Mouse (Mus musculus) midbrain, embryonic 12.5 days (tissue): ENCODE data around the gene Bcas3. TPM values are rescaled to one million over a fixed set of nuclear protein-coding genes. Genes with fewer than 3 reads are reported as not detected.

Experiments
- ATAC-seq: fragments of 200-750 bp; cut with Nextera tagmentation; 2 replicates; pipeline ENCODE4 v1.8.0; 2017; ENCODE audit warnings: low read depth, moderate TSS enrichment, moderate library complexity; ENCODE audit not compliant: low FRiP score
- H3K27ac ChIP-seq: fragments of 300-500 bp; sonication (generic); replicated peaks from 2 replicates; pipeline ENCODE4 v1.5.1; 2016; ENCODE audit warnings: mild to moderate bottlenecking
- H3K27me3 ChIP-seq: fragments of 300-500 bp; sonication (generic); 2 replicates; pipeline ENCODE4 v1.6.1; 2016; ENCODE audit warnings: mild to moderate bottlenecking
- H3K36me3 ChIP-seq: fragments of 300-500 bp; sonication (generic); 2 replicates; pipeline ENCODE4 v1.6.1; 2016
- H3K4me1 ChIP-seq: fragments of 300-500 bp; sonication (generic); 2 replicates; pipeline ENCODE4 v1.6.1; 2016
- H3K4me2 ChIP-seq: fragments of 300-500 bp; sonication (generic); replicated peaks from 2 replicates; pipeline ENCODE4 v1.6.1; 2016; ENCODE audit warnings: mild to moderate bottlenecking, moderate library complexity
- H3K4me3 ChIP-seq: fragments of 300-500 bp; sonication (generic); 2 replicates; pipeline ENCODE4 v1.5.1; 2016; ENCODE audit warnings: mild to moderate bottlenecking
- H3K9ac ChIP-seq: fragments of 300-500 bp; sonication (generic); replicated peaks from 2 replicates; pipeline ENCODE4 v1.6.1; 2016; ENCODE audit warnings: mild to moderate bottlenecking, moderate library complexity
- H3K9me3 ChIP-seq: fragments of 300-500 bp; sonication (generic); 2 replicates; pipeline ENCODE4 v1.6.1; 2016; ENCODE audit warnings: mild to moderate bottlenecking
- WGBS: fragments of 180-500 bp; shearing (Covaris S2); methylation state at CpG from one replicate; pipeline ENCODE4 v1.1.7; 2016; 5-methylcytosine and 5-hydroxymethylcytosine counted together
- polyA plus RNA-seq: library from polyadenylated mRNA; unstranded; fragments of >200 nt; fragmentation: Nextera tagmentation; extraction: Ambion mirVana; gene quantifications from 2 replicates; pipeline ENCODE4 v1.2.1, GENCODE M21; 2016

Bcas3 gene
- polyA plus RNA-seq, 1 experiment from 2014 or later, result 26.8 TPM

DNA sequence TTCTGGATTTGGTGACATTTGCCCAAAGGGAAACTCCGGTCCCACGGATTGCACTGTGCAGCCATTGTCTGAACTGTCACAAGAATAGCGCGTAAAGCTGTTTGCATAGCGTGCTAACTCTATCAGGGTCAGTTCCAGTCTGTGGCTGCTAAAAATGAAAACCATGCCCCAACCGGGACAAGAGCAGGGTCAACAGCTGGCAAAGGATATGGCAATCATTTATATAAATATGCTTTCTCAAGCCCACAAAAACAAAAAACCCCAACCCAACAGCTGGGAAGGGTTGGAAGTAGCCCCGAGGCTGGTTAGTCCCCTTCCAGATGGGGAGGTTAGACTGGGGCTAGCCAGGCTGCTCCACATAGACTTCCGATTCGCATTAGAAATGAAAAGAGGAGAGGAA is 314.8 kb downstream of the Bcas3 start:
- Histone ChIP-seq H3K27me3 (no peaks in the 10 kb centered on the region), H3K27ac (peak overlapping the region; percentile 15; the same call in 1 of the 2 replicates)
- WGBS, result 51% methylated on average over 9 of the region's 9 CpGs

DNA sequence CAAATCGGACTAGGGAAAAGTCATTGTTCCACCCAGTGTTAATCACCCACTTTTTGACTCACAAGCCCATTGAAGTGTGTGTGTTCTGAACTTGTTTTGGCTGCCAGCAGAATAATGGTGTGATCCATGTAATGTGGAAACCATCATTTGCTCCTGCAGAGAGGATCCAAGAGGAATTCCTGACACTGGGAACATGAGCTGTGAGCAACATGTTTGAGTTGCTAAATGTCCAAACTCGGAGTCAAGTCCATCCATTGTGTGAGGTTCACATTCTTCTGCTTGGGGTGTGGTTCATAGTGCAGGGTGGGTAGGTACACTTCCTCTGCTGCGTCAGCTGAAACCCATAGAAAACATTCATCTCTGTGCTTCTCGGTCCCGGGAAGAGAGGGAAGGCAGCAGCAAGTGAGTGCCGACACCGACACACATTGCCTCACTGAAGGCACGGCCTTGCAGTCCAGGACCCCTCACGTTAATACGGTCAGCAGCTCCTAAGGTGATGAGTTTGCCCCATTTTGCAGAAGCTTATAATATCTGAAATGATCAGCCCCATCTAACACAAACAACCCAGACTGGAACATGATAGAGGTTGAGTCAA is 320.0 kb downstream of the Bcas3 start:
- no peaks in the 10 kb centered on the region for H3K36me3 ChIP-seq
- no peak overlapping the region for H3K9ac ChIP-seq
- ATAC-seq, result no peak
- H3K27ac ChIP-seq, result no peak overlapping the region
- H3K4me3 ChIP-seq, result no peak overlapping the region
- no peaks in the 10 kb centered on the region for H3K9me3 ChIP-seq
- 0 out of 2 replicates have a peak, but pooled peaks cover 9% of the 10 kb centered on the region for H3K27me3 ChIP-seq
- peaks cover 12% of the 10 kb centered on the region for H3K4me1 ChIP-seq
- H3K4me2 ChIP-seq, result no peak overlapping the region
- WGBS, result 82% methylated on average over 10 of the region's 10 CpGs

More for the DNA sequence above, 314.8 kb downstream of the Bcas3 start:
- Histone ChIP-seq H3K9ac (no peak overlapping the region), H3K4me3 (no peak overlapping the region), H3K36me3 (no peaks in the 10 kb centered on the region), H3K9me3 (no peaks in the 10 kb centered on the region), H3K4me2 (no peak overlapping the region; the same call in 1 of the 2 replicates), H3K4me1 (peaks cover 12% of the 10 kb centered on the region)
- ATAC-seq, result no peak

DNA sequence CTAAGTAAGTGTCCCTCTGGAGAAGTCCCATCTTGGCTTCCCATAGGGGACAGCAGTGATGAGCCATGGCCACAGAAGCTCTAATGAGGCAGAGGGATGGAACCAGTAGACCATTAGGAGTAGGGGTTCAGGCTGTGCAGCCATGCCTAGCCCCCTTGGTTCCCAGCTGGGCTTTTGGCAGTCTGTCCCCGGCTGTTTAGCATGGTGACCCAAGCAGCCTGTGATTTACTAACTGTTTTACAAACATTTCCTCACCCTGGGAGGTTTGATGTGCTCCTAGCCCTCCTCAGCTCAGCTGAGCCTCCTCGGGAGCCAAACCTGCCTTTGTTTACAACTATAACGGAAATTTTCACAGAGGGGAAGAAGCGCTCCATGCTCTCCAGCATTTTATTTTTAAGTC is 322.3 kb downstream of the Bcas3 start:
- Histone ChIP-seq H3K4me2 (no peak overlapping the region), H3K9ac (no peak overlapping the region), H3K4me3 (no peak overlapping the region), H3K27ac (no peak overlapping the region), H3K9me3 (no peaks in the 10 kb centered on the region), H3K36me3 (no peaks in the 10 kb centered on the region), H3K27me3 (peaks cover 13% of the 10 kb centered on the region; the same call in 1 of the 2 replicates), H3K4me1 (peaks cover 19% of the 10 kb centered on the region)
- WGBS, result 41% methylated on average over 4 of the region's 4 CpGs
- no peak for ATAC-seq

DNA sequence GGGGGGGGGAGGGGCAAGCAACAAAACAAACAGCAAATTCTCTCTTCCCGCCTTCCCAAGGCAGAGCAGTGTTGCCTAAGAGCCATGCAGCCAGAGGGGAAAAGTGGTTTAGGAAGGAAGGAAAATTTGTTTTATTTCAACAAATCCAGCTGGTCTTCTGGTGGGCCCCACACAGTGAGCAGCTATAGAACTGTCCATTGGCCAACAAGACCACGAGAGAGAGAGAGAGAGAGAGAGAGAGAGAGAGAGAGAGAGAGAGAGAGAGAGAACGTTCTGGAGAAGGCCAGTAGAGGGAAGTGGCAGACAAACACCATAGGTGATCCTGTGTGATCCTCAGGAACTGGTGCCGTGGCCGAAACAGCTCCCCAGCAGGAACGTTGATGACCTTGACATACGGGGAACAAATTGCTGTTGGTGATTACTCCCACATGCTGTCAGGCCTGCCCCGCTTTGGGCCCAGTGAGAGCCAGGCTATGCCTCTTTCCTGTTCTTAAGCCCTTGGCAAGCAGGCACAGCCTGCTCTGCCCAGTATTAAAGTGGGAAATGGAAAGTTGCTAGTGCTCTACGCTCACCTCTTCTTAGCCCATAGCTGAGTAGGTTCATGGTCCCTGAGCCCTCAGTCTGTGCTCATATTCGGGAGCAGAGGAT is 323.5 kb downstream of the Bcas3 start:
- H3K27ac ChIP-seq, result no peak overlapping the region
- WGBS, result 84% methylated on average over 10 of the region's 10 CpGs

DNA sequence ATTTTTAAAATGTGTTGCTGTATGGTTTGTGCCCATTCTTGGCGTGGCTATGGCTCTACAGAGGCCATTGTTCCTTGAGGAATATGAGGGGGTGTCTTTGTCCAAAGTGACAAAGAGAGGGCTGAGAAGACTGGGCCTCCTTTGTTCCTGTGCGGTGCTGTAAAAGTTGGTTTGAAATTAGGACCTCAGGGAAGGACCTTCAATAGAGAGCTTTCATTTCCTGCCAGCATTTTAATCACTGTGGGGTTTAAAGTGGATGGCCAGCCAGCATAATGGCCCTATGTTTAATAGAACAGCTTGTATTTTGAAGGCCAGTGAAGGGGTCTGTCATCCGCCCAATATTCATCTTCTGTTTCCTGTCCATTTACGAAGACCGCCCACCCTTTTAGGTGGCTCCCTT is 325.7 kb downstream of the Bcas3 start:
- Histone ChIP-seq H3K4me2 (no peak overlapping the region), H3K36me3 (no peaks in the 10 kb centered on the region), H3K9ac (no peak overlapping the region), H3K27ac (0 out of 2 replicates have a peak overlapping the region, but pooled peaks have one; percentile 7), H3K4me3 (no peak overlapping the region), H3K27me3 (peaks cover 11% of the 10 kb centered on the region; the same call in 1 of the 2 replicates), H3K4me1 (peaks cover 22% of the 10 kb centered on the region), H3K9me3 (no peaks in the 10 kb centered on the region)
- ATAC-seq, result no peak
- 46% methylated on average over 5 of the region's 5 CpGs for WGBS

More for the DNA sequence above, 323.5 kb downstream of the Bcas3 start:
- Histone ChIP-seq H3K4me1 (peaks cover 19% of the 10 kb centered on the region), H3K36me3 (no peaks in the 10 kb centered on the region), H3K9me3 (no peaks in the 10 kb centered on the region), H3K9ac (no peak overlapping the region), H3K4me2 (no peak overlapping the region), H3K4me3 (no peak overlapping the region), H3K27me3 (peaks cover 14% of the 10 kb centered on the region; the same call in 1 of the 2 replicates)
- ATAC-seq, result no peak

GRCm38 (mm10) chr11:85681580-85682419 is 328.8 kb downstream of the Bcas3 start:
- Histone ChIP-seq H3K4me2 (no peak overlapping the region), H3K27me3 (peaks cover 9% of the 10 kb centered on the region; the same call in 1 of the 2 replicates), H3K27ac (no peak overlapping the region), H3K9me3 (no peaks in the 10 kb centered on the region), H3K36me3 (no peaks in the 10 kb centered on the region), H3K4me1 (peaks cover 17% of the 10 kb centered on the region), H3K9ac (no peak overlapping the region), H3K4me3 (no peak overlapping the region)
- no peak for ATAC-seq
- whole genome bisulfite sequencing, result 87% methylated on average over 11 of the region's 11 CpGs

DNA sequence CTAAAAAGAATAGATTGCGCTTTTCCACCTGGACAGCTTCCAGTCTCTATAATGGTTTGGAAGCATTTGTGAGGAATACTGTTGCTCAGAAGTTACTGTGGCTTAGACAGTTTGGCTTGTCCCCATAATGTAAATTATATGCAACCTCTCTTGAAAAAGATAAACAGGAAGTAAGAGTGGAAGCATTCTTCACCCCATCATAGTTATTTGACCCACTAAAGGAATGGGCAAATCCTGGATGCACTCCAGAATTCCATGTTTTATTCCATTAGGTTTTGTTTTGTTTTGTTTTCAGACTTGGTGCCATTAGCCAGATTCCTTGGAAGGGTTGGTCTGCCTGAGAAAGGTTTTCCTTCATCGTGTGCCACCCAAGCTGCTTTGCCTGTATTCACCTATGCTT is 332.0 kb downstream of the Bcas3 start:
- H3K27ac ChIP-seq, result no peak overlapping the region
- no peaks in the 10 kb centered on the region for H3K36me3 ChIP-seq
- H3K4me1 ChIP-seq, result 0 out of 2 replicates have a peak, but pooled peaks cover 6% of the 10 kb centered on the region
- WGBS, result 91% methylated on average over 2 of the region's 2 CpGs
- no peaks in the 10 kb centered on the region for H3K9me3 ChIP-seq
- H3K9ac ChIP-seq, result no peak overlapping the region
- peaks cover 9% of the 10 kb centered on the region; the same call in 1 of the 2 replicates for H3K27me3 ChIP-seq
- ATAC-seq, result no peak
- no peak overlapping the region for H3K4me2 ChIP-seq
- no peak overlapping the region for H3K4me3 ChIP-seq

DNA sequence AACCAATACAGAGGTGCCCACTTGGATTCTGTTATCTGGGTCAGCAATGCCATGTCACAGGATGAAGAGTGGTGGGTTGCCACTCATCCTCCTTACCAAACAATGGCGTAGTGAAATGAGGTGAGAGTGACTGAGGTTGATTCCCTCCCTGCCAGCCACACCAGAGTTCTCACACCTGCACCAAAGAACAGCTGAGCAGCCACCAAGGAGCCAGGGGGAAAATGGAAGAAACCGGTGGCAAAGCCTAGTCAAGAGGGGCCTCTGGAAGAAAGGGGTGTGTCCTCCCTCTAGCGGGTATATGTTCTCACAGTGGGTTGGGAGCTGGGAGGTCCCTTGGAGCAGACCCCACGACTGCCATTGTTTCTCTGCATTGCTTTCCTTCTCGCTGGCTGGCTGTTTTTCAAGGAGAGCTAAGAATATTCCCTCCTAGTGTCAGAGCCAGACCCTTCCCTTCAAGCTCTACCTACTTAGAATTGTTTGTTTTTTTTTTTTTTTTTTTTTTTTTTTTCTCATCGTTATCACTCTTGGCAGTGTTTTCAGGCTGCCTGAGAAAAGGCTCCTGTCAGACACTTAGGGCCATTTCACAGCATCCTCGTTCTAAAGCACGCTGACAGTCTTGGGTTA is 335.0 kb downstream of the Bcas3 start:
- Histone ChIP-seq H3K4me3 (no peak overlapping the region), H3K27me3 (0 out of 2 replicates have a peak, but pooled peaks cover 6% of the 10 kb centered on the region), H3K4me2 (no peak overlapping the region), H3K9ac (no peak overlapping the region), H3K9me3 (no peaks in the 10 kb centered on the region), H3K36me3 (no peaks in the 10 kb centered on the region), H3K4me1 (0 out of 2 replicates have a peak, but pooled peaks cover 9% of the 10 kb centered on the region), H3K27ac (no peak overlapping the region)
- no peak for ATAC-seq
- WGBS, result 43% methylated on average over 8 of the region's 8 CpGs

- Histone ChIP-seq H3K4me1 (0 out of 2 replicates have a peak, but pooled peaks cover 9% of the 10 kb centered on the region), H3K36me3 (no peaks in the 10 kb centered on the region), H3K4me2 (no peak overlapping the region), H3K9ac (no peak overlapping the region), H3K9me3 (no peaks in the 10 kb centered on the region), H3K27me3 (0 out of 2 replicates have a peak, but pooled peaks cover 6% of the 10 kb centered on the region), H3K27ac (no peak overlapping the region), H3K4me3 (no peak overlapping the region)
- whole genome bisulfite sequencing, result 79% methylated on average over 6 of the region's 6 CpGs
- ATAC-seq, result no peak
Measured at GRCm38 (mm10) chr11:85688440-85688838, 335.5 kb downstream of the Bcas3 start.

DNA sequence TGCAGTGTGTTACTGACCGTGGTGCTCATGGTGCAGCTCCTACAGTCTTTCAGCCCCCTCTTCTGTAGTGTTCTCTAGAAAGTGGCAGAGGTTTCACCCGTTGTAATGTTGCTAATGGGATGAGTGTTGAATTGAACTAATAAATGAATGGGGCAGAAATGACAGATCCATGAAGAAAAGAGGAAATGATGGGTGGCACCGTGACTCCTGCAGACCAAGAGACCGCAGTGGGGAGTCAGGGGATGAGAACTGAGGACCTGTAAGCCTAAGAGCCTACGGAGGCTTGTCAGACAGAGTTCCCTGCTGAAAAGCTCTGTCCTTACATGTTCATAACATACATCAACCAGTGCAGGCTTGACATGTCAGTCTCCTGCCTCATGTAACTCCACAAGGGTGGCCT is 336.3 kb downstream of the Bcas3 start:
- ATAC-seq, result no peak
- Histone ChIP-seq H3K27me3 (0 out of 2 replicates have a peak, but pooled peaks cover 6% of the 10 kb centered on the region), H3K4me1 (0 out of 2 replicates have a peak, but pooled peaks cover 9% of the 10 kb centered on the region), H3K36me3 (no peaks in the 10 kb centered on the region), H3K9me3 (no peaks in the 10 kb centered on the region), H3K27ac (no peak overlapping the region), H3K9ac (no peak overlapping the region), H3K4me3 (no peak overlapping the region), H3K4me2 (no peak overlapping the region)
- WGBS, result 87% methylated on average over 5 of the region's 5 CpGs

DNA sequence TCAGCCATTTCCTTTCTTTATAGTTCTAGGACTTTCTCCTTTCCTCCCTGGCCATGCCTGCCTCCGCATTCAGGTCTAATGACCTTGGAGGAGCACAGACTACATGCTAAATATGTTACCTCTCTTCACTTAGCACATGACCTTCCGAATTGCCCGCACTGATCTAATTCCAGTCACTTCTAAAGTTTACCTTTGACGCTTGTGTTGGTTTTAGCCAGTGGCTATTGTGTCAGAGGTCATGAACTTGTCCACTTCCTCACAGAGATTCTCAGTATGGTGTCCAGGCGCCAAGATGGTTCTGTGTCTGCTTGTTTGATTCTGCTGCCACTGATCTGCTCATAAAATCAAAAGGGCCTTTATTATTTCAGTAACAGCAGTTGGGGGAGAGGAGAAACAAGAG is 338.3 kb downstream of the Bcas3 start:
- Histone ChIP-seq H3K36me3 (no peaks in the 10 kb centered on the region), H3K4me1 (0 out of 2 replicates have a peak, but pooled peaks cover 9% of the 10 kb centered on the region), H3K27me3 (0 out of 2 replicates have a peak, but pooled peaks cover 6% of the 10 kb centered on the region), H3K27ac (no peak overlapping the region), H3K9ac (no peak overlapping the region), H3K4me2 (no peak overlapping the region), H3K4me3 (no peak overlapping the region), H3K9me3 (no peaks in the 10 kb centered on the region)
- ATAC-seq, result no peak
- WGBS, result 55% methylated on average over 5 of the region's 5 CpGs
